Mouse (Mus musculus): ENCODE measurements around the gene Myo9b.

Myo9b gene

DNA sequence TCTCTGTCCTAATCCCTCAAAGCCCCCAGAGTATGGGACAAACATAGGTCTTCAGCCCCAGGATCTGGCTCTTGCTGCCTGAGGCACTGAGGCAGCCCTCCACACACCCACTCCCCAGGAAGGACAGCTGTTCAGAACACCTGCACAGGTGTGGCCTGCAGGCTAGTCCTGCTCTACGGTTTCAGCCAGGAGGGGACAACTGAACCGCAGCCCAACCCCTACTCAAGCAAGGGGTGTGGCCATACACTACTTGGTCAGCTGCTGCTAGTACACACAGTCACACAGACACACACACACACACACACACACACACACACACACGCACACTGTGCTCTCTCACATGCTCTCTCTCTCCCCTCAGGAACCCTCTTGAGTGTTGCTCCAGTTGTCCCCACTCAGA is 111.3 kb downstream of the Myo9b start:
- DNase-seq (ENCODE audit: low read depth, low spot score) = no peak

DNA sequence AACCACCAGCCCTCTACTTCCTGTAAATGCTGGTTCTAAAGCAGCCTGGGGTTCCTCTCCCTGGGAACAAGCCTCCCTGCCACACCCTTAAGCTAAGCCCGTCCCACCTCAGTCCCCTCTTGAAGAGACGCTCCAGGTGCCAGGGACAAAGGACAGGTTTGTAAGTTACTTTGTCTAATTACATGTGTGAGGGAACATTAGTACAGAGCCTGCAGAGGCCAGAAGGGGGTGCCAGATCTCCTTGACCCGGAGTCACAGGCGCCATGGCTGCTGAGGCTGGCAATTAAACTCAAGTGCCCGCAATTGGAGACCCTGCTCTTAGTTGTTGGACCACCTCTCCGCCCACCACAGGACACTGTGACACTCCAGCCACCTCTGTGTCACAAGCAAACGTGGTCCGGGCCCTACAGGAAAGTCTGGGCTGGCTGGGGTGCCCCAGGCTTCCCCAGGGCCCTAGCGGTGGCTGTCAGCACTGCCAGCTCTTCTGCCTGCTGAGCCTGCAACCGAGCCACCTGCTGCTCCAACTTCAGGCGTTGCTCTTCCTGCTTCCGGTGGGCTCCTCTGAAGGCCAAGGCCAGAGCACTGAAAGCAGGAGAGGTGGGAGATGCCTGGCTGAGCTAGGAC is 112.8 kb downstream of the Myo9b start:
- DNase-seq (ENCODE audit: low read depth, low spot score) = no peak

DNA sequence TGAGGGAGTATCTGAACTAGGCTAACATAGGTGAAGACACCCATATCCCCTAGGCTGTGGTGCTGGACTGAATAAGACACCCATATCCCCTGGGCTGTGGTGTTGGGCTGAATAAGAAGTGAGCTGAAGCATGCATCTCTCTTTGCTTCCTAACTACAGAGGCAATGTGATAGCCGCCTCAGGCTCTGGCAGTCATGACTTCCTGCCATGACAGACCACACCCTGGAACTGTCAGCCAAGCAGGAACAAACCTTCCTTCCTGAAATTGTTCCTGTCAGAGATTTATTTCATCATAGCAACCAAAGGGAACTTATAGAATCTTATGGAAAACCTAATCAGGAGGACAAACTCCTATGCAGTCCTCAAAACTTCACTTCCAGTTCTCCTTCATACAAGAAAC is 115.8 kb downstream of the Myo9b start:
- DNase-seq (ENCODE audit: low read depth, low spot score) = no peak

GRCm38 (mm10) chr8:71391696-71392095 is 119.2 kb downstream of the Myo9b start:
- DNase-seq (ENCODE audit: low read depth, low spot score) = no peak

GRCm38 (mm10) chr8:71392391-71392790 is 119.9 kb downstream of the Myo9b start:
- no peak for DNase-seq (ENCODE audit: low read depth, low spot score)

- no peak for DNase-seq (ENCODE audit: low read depth, low spot score)
Measured at GRCm38 (mm10) chr8:71392871-71393270, 120.4 kb downstream of the Myo9b start.

GRCm38 (mm10) chr8:71394481-71394880 is 122.0 kb downstream of the Myo9b start:
- DNase-seq (ENCODE audit: low read depth, low spot score) = no peak

DNA sequence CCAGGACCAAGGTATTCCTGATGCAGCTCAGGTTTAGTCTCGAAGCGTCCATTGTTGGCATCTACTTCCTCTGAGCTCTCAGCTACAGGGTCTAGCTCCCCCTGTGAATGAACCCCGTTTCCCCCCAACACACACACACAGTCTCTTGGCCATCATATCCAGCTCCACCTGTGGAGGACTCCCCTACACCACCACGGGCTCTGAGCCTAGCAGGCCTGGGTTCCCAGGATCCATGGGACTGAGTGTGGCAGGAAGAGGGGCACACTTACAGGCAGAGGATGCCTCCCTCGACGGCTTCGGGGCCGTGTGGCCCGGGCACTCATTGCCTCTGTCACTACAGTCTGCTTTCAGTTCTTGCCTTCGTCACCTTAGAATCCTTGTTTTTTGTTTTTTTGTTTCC is 122.6 kb downstream of the Myo9b start:
- no peak for DNase-seq (ENCODE audit: low read depth, low spot score)

DNA sequence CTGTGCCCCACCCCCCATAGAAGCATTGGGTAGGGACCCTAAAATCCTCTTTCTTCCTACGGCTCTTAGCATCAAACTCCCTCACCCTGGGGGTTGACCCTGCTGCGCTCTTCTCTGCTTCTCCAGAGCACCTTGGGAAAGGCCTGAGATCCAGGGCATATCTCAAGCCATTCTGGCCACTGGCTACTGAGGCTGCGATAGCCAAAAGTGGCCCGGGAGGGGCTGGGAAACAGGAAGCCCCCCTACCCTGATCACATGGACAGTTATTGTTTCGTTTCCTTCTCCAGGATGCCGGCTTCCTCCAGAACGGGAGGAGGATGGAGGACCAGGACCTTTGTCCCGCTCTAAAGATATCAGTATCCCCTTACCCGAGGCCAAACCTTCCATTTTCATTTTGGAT is 123.1 kb downstream of the Myo9b start, which contains the start of gene Ushbp1:
Ushbp1 (minus strand) TSS at position 174 of the 400 bp plus-strand sequence.
- no peak for DNase-seq (ENCODE audit: low read depth, low spot score)

- peak; percentile 92 for DNase-seq (ENCODE audit: low read depth, low spot score)
Measured at GRCm38 (mm10) chr8:71396639-71397305, 124.3 kb downstream of the Myo9b start, which contains the start of gene Babam1. Gene Babam1, plus strand, starts transcription at chr8:71396861.

DNA sequence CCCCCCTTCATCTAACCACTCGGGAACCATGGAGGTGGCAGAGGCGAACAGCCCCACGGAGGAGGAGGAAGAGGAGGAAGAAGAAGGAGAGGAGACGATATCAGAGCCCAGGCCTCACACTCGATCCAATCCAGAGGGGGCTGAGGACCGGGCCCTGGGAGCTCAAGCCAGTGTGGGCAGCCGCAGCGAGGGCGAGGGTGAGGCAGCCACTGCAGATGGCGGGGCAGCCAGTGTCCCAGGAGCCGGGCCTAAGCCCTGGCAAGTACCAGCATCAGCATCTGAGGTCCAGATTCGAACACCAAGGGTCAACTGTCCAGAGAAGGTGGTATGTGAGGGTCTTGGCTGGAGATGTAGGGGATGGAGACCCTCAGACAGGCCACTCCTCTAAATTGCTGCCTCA is 125.2 kb downstream of the Myo9b start:
- DNase-seq (ENCODE audit: low read depth, low spot score) = no peak

DNA sequence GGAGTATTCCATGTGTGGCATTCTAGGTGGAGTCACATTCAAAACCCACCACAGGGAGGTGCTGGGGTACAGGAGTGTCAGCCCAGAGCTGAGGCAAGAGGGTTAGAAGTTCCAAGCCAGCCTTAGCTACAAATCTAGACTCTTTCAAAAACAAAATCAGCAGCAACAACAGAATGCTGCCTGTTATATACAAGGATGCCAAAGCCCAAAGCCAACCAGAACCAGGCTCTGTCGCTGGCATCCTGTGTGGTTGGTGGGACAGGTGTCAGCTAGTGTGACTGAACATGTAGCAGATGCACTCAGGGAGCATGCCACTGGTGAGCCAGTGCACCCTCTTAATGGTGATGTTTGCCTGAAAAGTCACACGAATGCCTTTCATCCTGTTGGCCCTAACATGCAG is 128.3 kb downstream of the Myo9b start:
- no peak for DNase-seq (ENCODE audit: low read depth, low spot score)

DNA sequence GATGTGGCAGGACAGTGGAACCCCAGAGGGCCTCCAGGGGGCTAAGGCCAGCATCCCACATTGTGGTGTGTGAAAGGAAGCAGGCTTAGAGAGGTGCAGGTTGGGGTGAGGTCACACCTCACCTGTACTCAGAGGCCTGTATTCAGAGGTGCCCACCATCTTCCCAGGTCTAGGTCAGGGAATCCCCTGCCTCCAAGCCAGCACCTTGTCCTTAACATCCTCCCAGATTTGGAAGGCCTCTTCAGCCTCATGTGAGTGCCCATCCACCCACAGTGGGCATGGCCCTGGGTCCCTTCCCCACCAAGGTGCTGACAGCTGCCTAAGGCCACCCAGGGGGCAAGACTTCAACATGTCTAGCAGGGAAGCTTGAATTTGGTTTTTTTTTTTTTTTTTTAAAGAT is 128.9 kb downstream of the Myo9b start:
- DNase-seq (ENCODE audit: low read depth, low spot score) = no peak

DNA sequence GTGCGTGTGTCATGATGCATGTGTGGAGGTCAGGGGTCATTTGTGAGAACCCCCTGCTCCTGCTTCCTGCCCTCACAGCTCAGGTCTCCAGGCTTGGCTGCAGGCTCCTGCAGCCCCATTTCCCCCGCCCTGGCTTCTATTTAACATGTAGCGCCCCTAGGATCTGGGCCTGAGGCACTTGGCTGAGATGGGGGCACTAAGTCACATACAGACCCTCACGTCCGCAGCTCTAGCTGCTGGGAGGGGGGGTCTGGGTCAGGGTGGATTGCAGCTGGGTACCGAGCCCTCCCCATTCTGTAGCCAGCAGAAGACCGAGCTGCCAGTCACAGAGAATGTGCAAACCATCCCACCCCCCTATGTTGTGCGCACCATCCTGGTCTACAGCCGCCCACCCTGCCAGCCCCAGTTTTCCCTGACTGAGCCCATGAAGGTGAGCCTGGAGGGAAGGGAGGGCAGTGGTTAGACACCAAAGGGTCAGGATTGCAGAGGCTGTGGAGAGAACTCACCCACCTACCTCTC is 130.0 kb downstream of the Myo9b start:
- DNase-seq (ENCODE audit: low read depth, low spot score) = no peak

DNA sequence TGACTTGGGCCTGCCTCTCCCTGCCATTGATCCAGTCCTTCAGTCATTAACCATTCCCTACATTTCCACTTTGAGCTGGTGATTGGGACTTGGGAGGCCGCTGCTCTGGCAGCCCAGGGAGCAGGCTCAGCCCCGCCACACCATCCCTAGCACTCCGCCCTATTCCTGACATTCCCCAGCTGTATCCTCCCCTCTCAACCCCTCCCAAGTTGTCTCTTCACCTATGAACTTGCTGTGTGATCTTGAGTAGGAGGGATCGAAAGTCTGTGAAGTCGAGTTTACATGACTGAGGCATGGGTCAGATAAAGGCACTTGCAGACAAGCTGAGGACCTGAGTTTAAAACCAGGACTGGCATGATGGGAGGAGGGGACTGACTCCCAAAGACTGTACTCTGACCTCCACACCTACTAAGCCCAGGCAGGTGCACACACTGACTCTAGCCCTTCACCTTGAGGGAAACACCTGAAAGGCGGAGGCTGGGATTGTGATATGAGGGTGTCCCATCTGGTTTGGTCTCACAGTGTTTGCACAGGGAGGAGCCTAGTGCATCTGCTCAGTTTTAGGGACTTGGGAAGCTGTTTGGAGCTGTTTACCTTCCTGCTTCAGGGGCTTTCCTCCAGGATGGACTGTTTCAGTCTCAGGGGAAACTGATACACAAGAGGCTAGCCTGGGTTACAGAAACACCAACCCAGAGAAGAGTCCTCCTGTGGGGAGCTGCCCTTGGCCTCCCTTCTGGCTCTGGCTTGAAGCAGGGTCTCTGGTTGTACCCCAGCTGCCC is 130.8 kb downstream of the Myo9b start:
- no peak for DNase-seq (ENCODE audit: low read depth, low spot score)

DNA sequence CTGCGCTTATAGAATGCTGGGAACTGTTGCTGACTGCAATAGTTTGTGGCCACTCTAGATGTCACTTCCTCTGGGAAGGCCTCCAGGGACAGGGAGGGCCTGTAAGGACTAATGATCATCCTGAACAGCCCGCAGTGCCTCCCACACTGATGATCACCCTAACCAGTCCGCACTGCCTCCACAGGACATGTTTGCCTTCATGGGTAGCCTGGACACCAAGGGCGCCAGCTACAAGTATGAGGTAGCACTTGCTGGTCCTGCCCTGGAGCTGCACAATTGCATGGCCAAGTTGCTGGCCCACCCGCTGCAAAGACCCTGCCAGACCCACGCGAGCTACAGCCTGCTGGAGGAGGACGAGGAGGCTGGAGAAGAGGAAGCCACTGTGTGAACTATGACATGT is 131.5 kb downstream of the Myo9b start:
- no peak for DNase-seq (ENCODE audit: low read depth, low spot score)

DNA sequence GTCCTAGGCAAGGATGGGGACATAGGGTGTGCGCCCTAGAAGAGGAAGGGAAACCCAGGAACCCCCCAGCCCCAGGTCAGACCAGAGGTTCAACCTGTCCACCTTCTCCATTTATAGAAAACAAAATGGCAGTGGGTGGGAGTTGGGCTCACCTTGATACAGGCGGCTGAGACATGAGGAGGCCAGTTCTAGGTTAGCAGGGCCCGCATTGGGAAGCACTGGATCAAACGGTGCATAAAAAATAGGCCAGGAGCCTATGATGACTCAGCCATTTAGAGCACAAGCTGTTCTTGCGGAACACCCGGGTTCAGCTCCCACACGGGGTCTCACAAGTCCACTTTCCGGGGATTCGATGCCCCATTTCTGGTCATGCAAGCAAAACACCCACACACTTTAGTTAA is 132.4 kb downstream of the Myo9b start:
- DNase-seq (ENCODE audit: low read depth, low spot score) = no peak

DNA sequence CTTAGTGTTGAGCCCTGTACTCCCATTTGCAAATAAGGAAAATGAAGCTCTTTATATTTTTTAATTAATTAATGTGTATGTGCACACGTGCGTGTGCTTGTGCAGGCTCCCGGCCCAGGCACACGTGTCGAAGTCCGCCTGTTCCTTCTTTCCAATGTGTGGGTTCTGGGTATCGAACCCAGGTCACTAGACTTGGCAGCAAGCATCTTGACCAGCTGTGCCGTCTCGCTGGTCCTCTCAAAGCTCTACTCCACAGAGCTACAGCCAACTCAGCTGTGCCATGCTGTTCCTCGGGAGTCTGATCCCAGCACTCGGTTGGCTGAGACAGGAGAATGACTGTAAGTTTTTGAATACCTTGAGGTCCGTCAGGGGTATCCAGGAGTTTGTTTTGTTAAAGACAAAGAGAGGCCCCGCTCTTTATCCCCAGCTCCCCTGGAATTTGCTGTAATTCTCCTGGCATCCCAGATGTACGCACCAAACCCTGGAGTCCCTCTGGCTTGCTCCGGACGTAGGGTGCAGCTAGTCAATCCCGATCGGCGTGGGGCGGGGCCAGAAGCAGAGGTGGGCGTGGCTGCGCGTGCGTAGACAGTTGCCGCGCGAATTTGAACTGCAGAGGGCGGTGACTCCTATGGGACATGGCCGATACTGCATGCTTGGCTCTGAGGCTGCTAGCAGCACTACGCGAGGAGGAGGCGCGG is 133.0 kb downstream of the Myo9b start, which contains the start of gene Ankle1:
Ankle1 (plus strand) TSS at position 610 of the 698 bp plus-strand sequence.
- DNase-seq (ENCODE audit: low read depth, low spot score) = peak; percentile 86

- DNase-seq (ENCODE audit: low read depth, low spot score) = no peak
Measured at GRCm38 (mm10) chr8:71406099-71407015, 133.8 kb downstream of the Myo9b start.

- DNase-seq (ENCODE audit: low read depth, low spot score) = no peak
Measured at GRCm38 (mm10) chr8:71407441-71407840, 134.9 kb downstream of the Myo9b start.

GRCm38 (mm10) chr8:71408231-71408630 is 135.7 kb downstream of the Myo9b start:
- DNase-seq (ENCODE audit: low read depth, low spot score) = no peak
